Mouse (Mus musculus): ENCODE data around the gene Bpifb5. TPM values are rescaled to one million over a fixed set of nuclear protein-coding genes. Genes with fewer than 3 reads are reported as not detected.
"Not testable (repeated sequence)": the region's sequence is repeated elsewhere in the genome, so short reads cannot be mapped to it uniquely, and the experiment has no call there.

Gene Bpifb5
- polyA plus RNA-seq (2014; fragmentation: Nextera tagmentation; extraction: Ambion mirVana), result 0.24 TPM in 1 of 2 replicates, not detected in the other

DNA sequence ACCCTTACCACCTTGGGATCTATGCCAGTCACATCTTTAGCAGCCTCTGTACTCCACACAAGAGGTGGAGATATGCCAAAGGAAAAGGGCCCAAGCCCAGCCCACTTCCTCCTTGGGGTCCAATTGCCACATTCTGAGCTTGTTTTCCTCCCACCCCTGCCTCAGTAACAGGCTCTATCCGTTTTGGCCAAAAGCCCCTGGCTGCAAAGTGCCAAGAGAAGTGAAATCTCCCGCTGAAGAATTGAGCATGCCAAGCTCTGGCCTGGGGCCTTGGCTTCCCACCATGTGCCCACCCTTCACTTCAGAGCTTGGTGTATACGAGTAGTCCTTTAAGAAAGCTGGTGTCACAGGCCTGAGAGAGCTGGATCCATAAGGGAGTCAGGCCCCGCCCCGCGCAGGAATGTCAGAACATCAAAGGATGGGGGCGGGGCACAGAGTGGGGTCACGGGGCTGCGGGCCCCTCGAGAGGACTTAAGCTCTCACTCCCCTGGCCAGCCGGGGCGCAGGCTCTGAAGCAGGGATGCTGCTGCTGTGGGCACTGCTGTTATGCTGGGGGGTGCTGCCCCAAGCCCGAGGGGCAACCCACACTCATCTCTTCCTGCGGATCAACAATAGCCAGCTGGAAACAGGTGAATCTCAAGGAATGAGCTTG, at the start of gene Bpifb5:
Gene Bpifb5, plus strand, starts transcription at position 478 of the 652 bp plus-strand sequence.
- Histone ChIP-seq H3K27ac (ENCODE audit: low read depth, low read length) (no peak within 1 kb of the TSS; the same call in 1 of the 2 replicates), H3K27me3 (ENCODE audit: control insufficient read depth, insufficient read depth, low read length) (no peaks in the 10 kb centered on the region), H3K4me1 (ENCODE audit: control insufficient read depth, insufficient read depth, low read length) (peaks cover 2% of the 10 kb centered on the region; the same call in 1 of the 2 replicates), H3K9me3 (ENCODE audit: control insufficient read depth, low read length) (no peaks in the 10 kb centered on the region), H3K4me3 (ENCODE audit: low read depth, low read length) (no peak within 1 kb of the TSS), H3K36me3 (ENCODE audit: control insufficient read depth, insufficient read depth, low read length) (no peaks in the 10 kb centered on the region), H3K9ac (replicated peaks; ENCODE audit: low read depth, low read length) (no peak within 1 kb of the TSS), H3K4me2 (ENCODE audit: low read depth, low read length) (peak within 1 kb of the TSS; percentile 24; the same call in 1 of the 2 replicates)
- ATAC-seq (ENCODE audit: low read depth), result peak; percentile 83
- WGBS, result 3% methylated on average over 14 of the region's 14 CpGs

DNA sequence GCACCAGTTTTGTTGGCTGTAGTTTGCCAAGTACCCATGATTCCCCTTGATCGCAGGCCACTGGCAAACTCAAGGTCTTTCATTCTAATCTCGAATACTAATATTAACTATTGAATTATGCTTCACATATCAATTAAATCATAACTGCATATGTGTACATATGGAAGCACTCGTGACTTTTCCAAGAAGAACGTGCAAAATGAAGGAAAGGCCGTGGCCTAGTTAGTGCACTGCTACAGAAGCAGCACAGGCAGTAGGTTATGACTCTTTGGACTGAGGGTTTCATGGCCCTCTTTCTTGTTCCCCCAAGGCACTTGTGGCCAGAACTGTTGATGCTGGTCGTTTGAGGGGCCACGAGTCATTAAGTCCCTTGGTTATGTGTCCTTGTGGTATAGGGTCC, 41.6 kb upstream of the Bpifb5 start:
- not testable (repeated sequence) for H3K27ac ChIP-seq (ENCODE audit: low read depth, low read length); H3K4me2 ChIP-seq (ENCODE audit: low read depth, low read length); H3K4me1 ChIP-seq (ENCODE audit: control insufficient read depth, insufficient read depth, low read length); H3K27me3 ChIP-seq (ENCODE audit: control insufficient read depth, insufficient read depth, low read length); H3K9ac ChIP-seq (replicated peaks; ENCODE audit: low read depth, low read length); H3K36me3 ChIP-seq (ENCODE audit: control insufficient read depth, insufficient read depth, low read length); H3K9me3 ChIP-seq (ENCODE audit: control insufficient read depth, low read length); H3K4me3 ChIP-seq (ENCODE audit: low read depth, low read length); ATAC-seq (ENCODE audit: low read depth)
- WGBS, result 83% methylated on average over 7 of the region's 7 CpGs

DNA sequence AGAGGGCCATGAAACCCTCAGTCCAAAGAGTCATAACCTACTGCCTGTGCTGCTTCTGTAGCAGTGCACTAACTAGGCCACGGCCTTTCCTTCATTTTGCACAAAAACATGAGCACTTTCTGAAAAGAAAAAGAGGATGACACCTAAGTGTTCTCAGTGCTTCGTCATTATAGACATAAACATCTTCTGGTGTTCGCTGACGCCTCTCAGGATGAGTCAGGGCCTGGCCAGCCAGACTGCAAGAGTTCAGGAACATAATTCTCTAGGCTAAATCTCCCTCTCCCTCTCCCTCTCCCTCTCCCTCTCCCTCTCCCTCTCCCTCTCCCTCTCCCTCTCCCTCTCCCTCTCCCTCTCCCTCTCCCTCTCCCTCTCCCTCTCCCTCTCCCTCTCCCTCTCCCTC, 40.5 kb upstream of the Bpifb5 start:
- not testable (repeated sequence) for H3K4me3 ChIP-seq (ENCODE audit: low read depth, low read length); H3K4me1 ChIP-seq (ENCODE audit: control insufficient read depth, insufficient read depth, low read length); H3K9ac ChIP-seq (replicated peaks; ENCODE audit: low read depth, low read length); H3K27me3 ChIP-seq (ENCODE audit: control insufficient read depth, insufficient read depth, low read length); H3K27ac ChIP-seq (ENCODE audit: low read depth, low read length); H3K4me2 ChIP-seq (ENCODE audit: low read depth, low read length); H3K36me3 ChIP-seq (ENCODE audit: control insufficient read depth, insufficient read depth, low read length); H3K9me3 ChIP-seq (ENCODE audit: control insufficient read depth, low read length); ATAC-seq (ENCODE audit: low read depth)
- WGBS, result 88% methylated on average over 4 of the region's 4 CpGs

DNA sequence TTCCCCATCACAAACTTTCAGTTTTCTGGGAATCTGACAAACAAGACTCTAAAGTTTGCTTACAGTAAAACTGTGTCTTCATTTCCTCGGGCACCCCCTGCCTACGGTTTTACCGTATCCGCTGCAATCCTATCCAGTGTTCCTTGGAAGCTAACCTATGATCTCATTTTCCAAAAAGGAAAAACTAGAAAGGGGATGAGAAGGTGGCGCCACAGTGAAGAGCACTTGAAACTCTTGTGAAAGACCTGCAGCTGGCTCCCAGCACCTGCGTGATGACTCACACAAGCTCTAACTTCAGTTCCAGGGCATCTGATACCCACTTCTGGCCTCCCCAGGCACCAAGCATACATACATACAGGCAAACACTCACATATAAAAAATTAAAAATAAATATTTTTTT, 38.2 kb upstream of the Bpifb5 start:
- no peaks in the 10 kb centered on the region for H3K4me1 ChIP-seq (ENCODE audit: control insufficient read depth, insufficient read depth, low read length)
- no peaks in the 10 kb centered on the region for H3K9me3 ChIP-seq (ENCODE audit: control insufficient read depth, low read length)
- H3K27me3 ChIP-seq (ENCODE audit: control insufficient read depth, insufficient read depth, low read length), result no peaks in the 10 kb centered on the region
- no peaks in the 10 kb centered on the region for H3K36me3 ChIP-seq (ENCODE audit: control insufficient read depth, insufficient read depth, low read length)
- H3K4me3 ChIP-seq (ENCODE audit: low read depth, low read length), result no peak overlapping the region
- 91% methylated on average over 6 of the region's 6 CpGs for WGBS
- no peak overlapping the region for H3K27ac ChIP-seq (ENCODE audit: low read depth, low read length)
- H3K9ac ChIP-seq (replicated peaks; ENCODE audit: low read depth, low read length), result no peak overlapping the region
- ATAC-seq (ENCODE audit: low read depth), result no peak
- no peak overlapping the region for H3K4me2 ChIP-seq (ENCODE audit: low read depth, low read length)

DNA sequence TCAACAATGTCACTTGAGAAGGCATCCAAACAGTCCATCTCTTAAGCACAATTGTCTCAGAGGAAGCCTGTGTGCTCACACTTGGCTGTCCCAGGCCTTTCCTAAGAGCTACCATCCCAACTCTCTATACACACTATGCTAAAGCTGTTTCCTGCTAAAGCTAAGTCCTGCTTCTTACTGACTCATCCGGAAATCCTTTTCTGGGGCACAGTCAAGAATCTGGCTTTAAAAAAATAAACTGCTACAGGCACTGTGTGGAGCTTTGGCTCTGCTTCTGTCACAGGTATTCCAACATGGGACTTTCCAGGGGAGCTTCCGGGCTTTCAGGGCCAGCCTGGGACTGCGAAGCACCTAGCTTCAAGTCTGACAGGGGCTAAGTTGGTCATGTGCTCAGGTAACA, 37.8 kb upstream of the Bpifb5 start:
- Histone ChIP-seq H3K4me3 (ENCODE audit: low read depth, low read length) (no peak overlapping the region), H3K27me3 (ENCODE audit: control insufficient read depth, insufficient read depth, low read length) (no peaks in the 10 kb centered on the region), H3K4me2 (ENCODE audit: low read depth, low read length) (no peak overlapping the region), H3K9ac (replicated peaks; ENCODE audit: low read depth, low read length) (no peak overlapping the region), H3K9me3 (ENCODE audit: control insufficient read depth, low read length) (no peaks in the 10 kb centered on the region), H3K36me3 (ENCODE audit: control insufficient read depth, insufficient read depth, low read length) (no peaks in the 10 kb centered on the region), H3K4me1 (ENCODE audit: control insufficient read depth, insufficient read depth, low read length) (no peaks in the 10 kb centered on the region), H3K27ac (ENCODE audit: low read depth, low read length) (no peak overlapping the region)
- no peak for ATAC-seq (ENCODE audit: low read depth)
- WGBS, result 87% methylated on average over 3 of the region's 3 CpGs

DNA sequence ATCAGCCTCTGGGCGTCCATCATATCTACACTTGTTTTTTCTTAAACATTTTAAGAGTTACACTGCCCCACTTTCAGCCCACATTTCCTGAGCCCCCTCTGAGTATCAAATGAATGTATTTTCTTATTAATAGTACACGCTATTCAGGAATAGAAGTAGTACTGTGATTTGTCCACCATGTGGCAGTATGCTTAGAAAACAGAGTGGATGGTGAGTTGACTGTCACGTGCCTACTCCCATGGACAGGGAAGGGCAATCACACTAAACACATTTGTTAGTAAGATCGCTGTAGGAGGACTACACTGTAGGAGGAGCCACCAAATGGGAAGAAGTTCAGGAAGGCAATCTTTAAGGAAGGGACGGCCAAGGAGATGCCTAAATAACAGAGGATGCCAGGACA, 36.1 kb upstream of the Bpifb5 start:
- H3K36me3 ChIP-seq (ENCODE audit: control insufficient read depth, insufficient read depth, low read length), result no peaks in the 10 kb centered on the region
- WGBS, result 44% methylated on average over 5 of the region's 5 CpGs
- no peak overlapping the region for H3K9ac ChIP-seq (replicated peaks; ENCODE audit: low read depth, low read length)
- no peaks in the 10 kb centered on the region for H3K27me3 ChIP-seq (ENCODE audit: control insufficient read depth, insufficient read depth, low read length)
- H3K4me1 ChIP-seq (ENCODE audit: control insufficient read depth, insufficient read depth, low read length), result no peaks in the 10 kb centered on the region
- ATAC-seq (ENCODE audit: low read depth), result no peak
- no peaks in the 10 kb centered on the region for H3K9me3 ChIP-seq (ENCODE audit: control insufficient read depth, low read length)
- H3K27ac ChIP-seq (ENCODE audit: low read depth, low read length), result no peak overlapping the region
- no peak overlapping the region for H3K4me3 ChIP-seq (ENCODE audit: low read depth, low read length)
- H3K4me2 ChIP-seq (ENCODE audit: low read depth, low read length), result no peak overlapping the region

DNA sequence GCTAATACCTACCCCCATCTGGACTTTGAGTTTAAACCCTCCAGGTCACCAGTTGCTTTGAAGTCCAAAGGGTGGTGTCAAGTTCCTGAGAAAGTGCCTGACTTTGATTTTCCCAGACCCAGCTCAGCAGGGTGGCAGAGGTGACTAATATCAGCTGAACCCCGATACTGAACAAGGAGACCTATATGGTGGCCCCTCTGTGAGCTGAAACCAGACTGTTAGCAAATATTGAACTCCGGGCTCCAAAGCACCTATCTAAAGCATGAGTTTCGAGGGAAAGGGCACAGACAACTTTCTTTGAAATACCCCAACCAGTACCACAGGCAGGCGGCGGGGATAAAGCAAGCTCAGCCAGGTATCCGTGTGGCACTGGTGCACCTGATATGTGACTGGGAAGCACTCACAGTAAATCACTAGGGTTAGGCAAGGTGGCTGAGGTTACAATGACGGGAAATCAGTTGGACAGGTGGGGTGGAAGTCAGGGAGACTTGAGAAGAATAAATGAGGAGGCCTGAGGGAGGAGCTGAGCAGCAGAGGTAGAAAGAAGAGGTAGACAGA, 33.6 kb upstream of the Bpifb5 start:
- H3K36me3 ChIP-seq (ENCODE audit: control insufficient read depth, insufficient read depth, low read length), result no peaks in the 10 kb centered on the region
- no peak for ATAC-seq (ENCODE audit: low read depth)
- H3K9ac ChIP-seq (replicated peaks; ENCODE audit: low read depth, low read length), result no peak overlapping the region
- no peaks in the 10 kb centered on the region for H3K4me1 ChIP-seq (ENCODE audit: control insufficient read depth, insufficient read depth, low read length)
- H3K27ac ChIP-seq (ENCODE audit: low read depth, low read length), result no peak overlapping the region
- no peaks in the 10 kb centered on the region for H3K27me3 ChIP-seq (ENCODE audit: control insufficient read depth, insufficient read depth, low read length)
- H3K4me3 ChIP-seq (ENCODE audit: low read depth, low read length), result no peak overlapping the region
- no peak overlapping the region for H3K4me2 ChIP-seq (ENCODE audit: low read depth, low read length)
- H3K9me3 ChIP-seq (ENCODE audit: control insufficient read depth, low read length), result no peaks in the 10 kb centered on the region
- WGBS, result 88% methylated on average over 7 of the region's 7 CpGs

DNA sequence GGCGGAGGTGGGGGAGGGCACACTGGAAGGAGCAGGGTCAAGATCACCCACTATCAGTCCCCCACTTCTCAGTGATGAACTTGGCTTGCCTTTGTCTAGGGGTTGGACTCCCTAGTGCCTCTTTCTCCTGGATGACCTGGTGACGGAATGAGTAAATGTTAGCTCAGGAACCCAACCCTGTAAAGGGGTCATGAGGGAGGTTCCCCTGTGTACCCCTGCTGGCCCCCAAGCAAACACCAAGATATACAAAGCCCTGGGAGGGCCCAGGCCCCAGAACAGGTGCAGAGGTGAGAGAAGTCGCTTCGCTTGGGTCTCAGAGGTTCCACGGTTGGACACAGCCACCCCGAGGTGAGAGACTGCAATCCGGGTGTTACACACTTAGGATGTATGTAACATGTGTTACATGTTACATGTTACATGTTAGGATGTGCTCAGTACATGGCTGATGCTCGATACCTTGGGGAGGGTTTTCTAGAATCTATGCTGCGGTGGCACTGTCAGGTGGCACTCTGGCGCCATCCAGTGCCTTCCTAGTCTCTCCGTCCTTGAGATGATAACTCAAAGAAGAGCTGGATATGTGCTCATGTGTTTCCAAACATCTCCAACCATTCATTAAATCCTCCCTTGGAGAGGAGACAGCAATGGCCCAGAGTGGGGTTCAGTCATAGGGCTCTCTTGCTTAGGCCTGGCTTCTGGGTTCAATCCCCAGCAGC, 32.8 kb upstream of the Bpifb5 start, which contains the start of gene Bpifb1:
Gene Bpifb1, plus strand, starts transcription at position 273 of the 713 bp plus-strand sequence.
- Histone ChIP-seq H3K4me2 (ENCODE audit: low read depth, low read length) (no peak within 1 kb of the TSS), H3K9me3 (ENCODE audit: control insufficient read depth, low read length) (no peaks in the 10 kb centered on the region), H3K27ac (ENCODE audit: low read depth, low read length) (no peak within 1 kb of the TSS), H3K4me1 (ENCODE audit: control insufficient read depth, insufficient read depth, low read length) (no peaks in the 10 kb centered on the region), H3K9ac (replicated peaks; ENCODE audit: low read depth, low read length) (no peak within 1 kb of the TSS), H3K36me3 (ENCODE audit: control insufficient read depth, insufficient read depth, low read length) (no peaks in the 10 kb centered on the region), H3K27me3 (ENCODE audit: control insufficient read depth, insufficient read depth, low read length) (no peaks in the 10 kb centered on the region), H3K4me3 (ENCODE audit: low read depth, low read length) (no peak within 1 kb of the TSS)
- no peak for ATAC-seq (ENCODE audit: low read depth)
- WGBS, result 84% methylated on average over 11 of the region's 11 CpGs

DNA sequence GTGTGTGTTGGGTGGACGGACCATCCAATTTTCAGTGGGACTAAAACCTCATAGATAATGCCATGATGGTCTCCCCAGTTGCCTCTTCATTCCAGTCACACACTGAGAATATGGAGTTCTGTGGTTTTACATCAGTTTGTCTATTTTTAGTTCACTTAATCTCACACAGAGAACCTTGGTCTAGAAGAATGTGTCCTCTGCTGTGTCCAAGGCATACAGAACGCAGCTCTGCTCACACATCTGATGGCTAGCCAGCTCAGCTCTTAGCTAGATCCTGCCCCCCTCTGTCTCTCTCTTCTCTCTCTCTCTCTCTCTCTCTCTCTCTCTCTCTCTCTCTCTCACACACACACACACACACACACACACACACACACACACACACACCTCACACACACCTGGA, 31.4 kb upstream of the Bpifb5 start:
- H3K27me3 ChIP-seq (ENCODE audit: control insufficient read depth, insufficient read depth, low read length), result no peaks in the 10 kb centered on the region
- H3K27ac ChIP-seq (ENCODE audit: low read depth, low read length), result no peak overlapping the region
- no peaks in the 10 kb centered on the region for H3K36me3 ChIP-seq (ENCODE audit: control insufficient read depth, insufficient read depth, low read length)
- H3K4me3 ChIP-seq (ENCODE audit: low read depth, low read length), result no peak overlapping the region
- no peaks in the 10 kb centered on the region for H3K9me3 ChIP-seq (ENCODE audit: control insufficient read depth, low read length)
- no peak for ATAC-seq (ENCODE audit: low read depth)
- H3K4me2 ChIP-seq (ENCODE audit: low read depth, low read length), result no peak overlapping the region
- H3K9ac ChIP-seq (replicated peaks; ENCODE audit: low read depth, low read length), result no peak overlapping the region
- WGBS, result 89% methylated on average over 2 of the region's 2 CpGs
- H3K4me1 ChIP-seq (ENCODE audit: control insufficient read depth, insufficient read depth, low read length), result no peaks in the 10 kb centered on the region
